Mouse (Mus musculus) testis, adult 2 months (tissue): ENCODE data around the gene Fam129b.

Experiments used
- CTCF ChIP-seq: fragments of 200-500 bp; IDR thresholded peaks from 2 replicates; pipeline ENCODE4 v1.5.1; 2012; ENCODE audit warnings: low read depth, mild to moderate bottlenecking, inconsistent platforms, low read length, moderate library complexity; ENCODE audit not compliant: control insufficient read depth, insufficient read depth, insufficient replicate concordance
- POLR2A ChIP-seq: fragments of 200-500 bp; IDR thresholded peaks from 2 replicates; pipeline ENCODE4 v1.6.1; 2012; ENCODE audit warnings: low read depth, mild to moderate bottlenecking, inconsistent platforms, low read length, moderate library complexity; ENCODE audit not compliant: control insufficient read depth

- TF ChIP-seq CTCF (no peak), POLR2A (no peak)
These were observed 93.4 kb downstream of the Fam129b start for GRCm38 (mm10) chr2:32969326-32969725.
